Mouse (Mus musculus): ENCODE results near the gene Vmn1r46.

DNA sequence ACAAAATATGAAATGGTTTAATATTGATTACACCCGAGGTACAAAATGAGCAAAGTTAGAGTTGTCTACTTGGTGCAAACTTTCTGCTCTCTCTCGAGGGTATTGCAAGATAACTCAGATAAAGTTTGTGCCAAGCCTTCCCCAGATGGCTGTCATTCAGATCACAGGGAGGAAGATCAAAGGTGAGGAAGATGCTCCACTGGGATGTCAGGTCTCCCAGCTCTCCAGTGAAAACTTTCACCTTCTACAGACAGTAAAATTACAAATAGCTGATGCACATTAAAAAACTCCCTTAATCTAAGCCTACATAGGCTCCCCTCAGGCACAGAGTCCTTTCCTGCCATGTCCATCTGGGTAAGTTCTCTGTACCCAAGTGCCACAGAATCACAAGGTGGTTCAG is at the start of gene Vmn1r46:
- TF ChIP-seq POLR2A (IDR thresholded peaks at IDR 0.05; ENCODE audit: control insufficient read depth, extremely low read depth, insufficient read depth, low read length, poor library complexity) (no peak), CTCF (IDR thresholded peaks at IDR 0.05; ENCODE audit: borderline replicate concordance, control insufficient read depth, extremely low read depth, insufficient read depth, low read length, poor library complexity) (no peak)
